Mouse (Mus musculus) brain, embryonic 14.5 days (tissue): ENCODE measurements around the gene Gm10320.

ENCODE experiments used
- CTCF ChIP-seq: fragments of 200-500 bp; IDR thresholded peaks from 2 replicates; pipeline ENCODE4 v1.5.1; 2012; ENCODE audit warnings: inconsistent platforms, mild to moderate bottlenecking, moderate library complexity, borderline replicate concordance; ENCODE audit not compliant: insufficient read depth, insufficient read length; ENCODE audit errors: extremely low read depth
- POLR2A ChIP-seq: fragments of 200-500 bp; IDR thresholded peaks from 2 replicates; pipeline ENCODE4 v1.6.1; 2012; ENCODE audit warnings: mild to moderate bottlenecking, inconsistent platforms, borderline replicate concordance; ENCODE audit not compliant: poor library complexity, insufficient read depth, insufficient read length, severe bottlenecking; ENCODE audit errors: extremely low read depth

DNA sequence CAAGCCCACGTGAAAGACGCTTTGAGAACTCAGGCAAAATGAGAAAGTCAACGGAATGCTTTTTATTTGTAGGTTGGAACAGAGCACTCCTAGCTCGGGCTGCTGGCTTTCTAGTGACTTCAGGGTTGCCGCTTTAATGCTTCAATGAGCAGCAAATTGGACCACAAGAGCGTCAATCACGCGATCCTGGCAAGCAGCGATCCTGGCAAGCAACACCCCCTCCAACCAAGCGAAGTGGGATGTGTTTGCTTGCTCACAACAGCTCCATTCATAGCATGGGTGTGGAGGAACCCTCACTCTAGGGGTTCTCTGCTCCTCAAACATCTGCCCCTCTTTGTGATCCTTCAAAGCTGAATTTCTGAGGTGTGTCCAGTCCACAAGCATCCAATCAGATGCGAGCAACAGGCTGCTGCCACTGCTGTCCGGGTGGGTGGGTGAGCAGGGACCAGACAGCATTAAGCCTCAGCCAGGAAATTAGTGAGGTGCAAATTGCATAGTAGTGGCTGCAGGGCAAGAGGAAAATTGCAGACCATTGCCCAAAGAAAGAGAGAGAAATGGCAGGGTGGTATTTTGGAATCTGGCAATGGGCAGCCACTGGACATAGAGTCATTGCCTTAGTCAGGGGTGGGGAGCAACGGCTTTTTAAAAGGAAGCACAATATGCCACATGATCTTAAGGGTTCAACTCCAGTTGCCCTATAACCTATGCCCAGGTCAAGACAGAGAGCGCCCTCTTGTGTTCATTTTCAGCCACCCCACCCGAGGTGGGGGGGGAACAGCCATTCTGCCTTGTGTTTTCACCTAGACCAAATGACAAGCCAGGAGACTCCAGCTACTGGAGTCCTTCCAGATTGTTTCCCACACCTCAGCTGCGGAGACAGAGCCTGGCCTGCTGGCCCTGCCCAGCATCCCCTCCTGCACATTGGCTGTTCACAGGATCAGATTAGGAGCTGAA, 5.4 kb upstream of the Gm10320 start:
- TF ChIP-seq CTCF = peak; percentile 53
- TF ChIP-seq POLR2A = no peak
